Mouse (Mus musculus): ENCODE measurements around the gene Tnik.

The Tnik gene

GRCm38 (mm10) chr3:28399593-28400216, 136.7 kb downstream of the Tnik start:
- DNase-seq (ENCODE audit: extremely low read depth, low read depth, low spot score) = no peak

- no peak for DNase-seq (ENCODE audit: extremely low read depth, low read depth, low spot score)
Measured at GRCm38 (mm10) chr3:28401335-28401734, 138.3 kb downstream of the Tnik start.

GRCm38 (mm10) chr3:28402221-28402620, 139.2 kb downstream of the Tnik start:
- DNase-seq (ENCODE audit: extremely low read depth, low read depth, low spot score) = no peak

- DNase-seq (ENCODE audit: extremely low read depth, low read depth, low spot score) = no peak
Measured at GRCm38 (mm10) chr3:28405391-28405790, 142.4 kb downstream of the Tnik start.

- DNase-seq (ENCODE audit: extremely low read depth, low read depth, low spot score) = no peak
Measured at GRCm38 (mm10) chr3:28408859-28409459, 145.9 kb downstream of the Tnik start.

GRCm38 (mm10) chr3:28410269-28410668, 147.3 kb downstream of the Tnik start:
- no peak for DNase-seq (ENCODE audit: extremely low read depth, low read depth, low spot score)

GRCm38 (mm10) chr3:28415986-28416385, 153.0 kb downstream of the Tnik start:
- DNase-seq (ENCODE audit: extremely low read depth, low read depth, low spot score) = no peak

- no peak for DNase-seq (ENCODE audit: extremely low read depth, low read depth, low spot score)
Measured at GRCm38 (mm10) chr3:28417091-28417715, 154.2 kb downstream of the Tnik start.

GRCm38 (mm10) chr3:28420194-28420593, 157.2 kb downstream of the Tnik start:
- no peak for DNase-seq (ENCODE audit: extremely low read depth, low read depth, low spot score)

- DNase-seq (ENCODE audit: extremely low read depth, low read depth, low spot score) = no peak
Measured at GRCm38 (mm10) chr3:28420698-28421097, 157.7 kb downstream of the Tnik start.

GRCm38 (mm10) chr3:28421798-28422197, 158.8 kb downstream of the Tnik start:
- no peak for DNase-seq (ENCODE audit: extremely low read depth, low read depth, low spot score)

- DNase-seq (ENCODE audit: extremely low read depth, low read depth, low spot score) = no peak
Measured at GRCm38 (mm10) chr3:28422221-28422620, 159.2 kb downstream of the Tnik start.

- DNase-seq (ENCODE audit: extremely low read depth, low read depth, low spot score) = peak; percentile 13
Measured at GRCm38 (mm10) chr3:28425911-28426310, 162.9 kb downstream of the Tnik start.

GRCm38 (mm10) chr3:28431459-28431858, 168.4 kb downstream of the Tnik start:
- DNase-seq (ENCODE audit: extremely low read depth, low read depth, low spot score) = no peak

GRCm38 (mm10) chr3:28432321-28432720, 169.3 kb downstream of the Tnik start:
- no peak for DNase-seq (ENCODE audit: extremely low read depth, low read depth, low spot score)

GRCm38 (mm10) chr3:28435478-28435877, 172.5 kb downstream of the Tnik start:
- DNase-seq (ENCODE audit: extremely low read depth, low read depth, low spot score) = no peak

GRCm38 (mm10) chr3:28437429-28437828, 174.4 kb downstream of the Tnik start:
- DNase-seq (ENCODE audit: extremely low read depth, low read depth, low spot score) = no peak

GRCm38 (mm10) chr3:28441545-28441944, 178.5 kb downstream of the Tnik start:
- DNase-seq (ENCODE audit: extremely low read depth, low read depth, low spot score) = no peak

GRCm38 (mm10) chr3:28442116-28442515, 179.1 kb downstream of the Tnik start:
- no peak for DNase-seq (ENCODE audit: extremely low read depth, low read depth, low spot score)

GRCm38 (mm10) chr3:28447950-28448349, 184.9 kb downstream of the Tnik start:
- DNase-seq (ENCODE audit: extremely low read depth, low read depth, low spot score) = no peak

- DNase-seq (ENCODE audit: extremely low read depth, low read depth, low spot score) = no peak
Measured at GRCm38 (mm10) chr3:28453458-28453857, 190.4 kb downstream of the Tnik start.

GRCm38 (mm10) chr3:28456842-28457241, 193.8 kb downstream of the Tnik start:
- DNase-seq (ENCODE audit: extremely low read depth, low read depth, low spot score) = no peak
